Mouse (Mus musculus): ENCODE data around the gene Fkbp3.
"Not testable (repeated sequence)": the region's sequence is repeated elsewhere in the genome, so short reads cannot be mapped to it uniquely, and the experiment has no call there.

Fkbp3 gene

DNA sequence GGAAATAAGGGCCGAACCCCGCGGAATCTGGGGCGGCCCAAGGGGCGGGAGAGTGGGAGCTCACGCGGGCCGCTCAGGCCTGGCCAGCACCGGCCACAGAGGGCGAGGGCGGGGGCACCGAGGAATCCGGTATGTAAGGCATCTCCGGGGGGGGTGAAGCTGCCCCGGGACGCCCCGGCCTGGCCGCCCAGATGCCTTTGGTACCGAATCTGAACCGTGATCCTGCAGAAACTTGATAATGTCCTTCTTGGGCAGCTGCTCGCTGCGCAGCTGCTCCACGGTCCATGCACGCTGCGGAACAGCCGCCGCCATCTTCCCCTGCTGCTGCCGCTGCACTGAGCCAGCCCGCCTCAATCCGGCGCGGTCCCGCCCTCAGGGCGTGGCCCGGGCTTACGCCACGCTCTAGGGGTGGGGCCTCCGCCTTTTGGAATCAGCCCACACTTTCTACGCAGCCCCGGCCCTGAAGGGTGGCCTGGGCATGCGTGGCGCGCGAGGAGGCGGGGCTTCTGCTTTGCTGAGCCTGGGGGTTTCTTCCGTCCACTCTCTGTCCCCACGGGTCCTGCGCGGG is at the start of gene Fkbp3:
TSS of gene Fkbp3 (minus strand) at position 397 of the 568 bp plus-strand sequence.
- peak; percentile 100 for DNase-seq

GRCm38 (mm10) chr12:65119451-65119850 is 45.6 kb upstream of the Fkbp3 start:
- no peak for DNase-seq

- no peak for DNase-seq
Measured at GRCm38 (mm10) chr12:65118968-65119367, 45.2 kb upstream of the Fkbp3 start.

DNA sequence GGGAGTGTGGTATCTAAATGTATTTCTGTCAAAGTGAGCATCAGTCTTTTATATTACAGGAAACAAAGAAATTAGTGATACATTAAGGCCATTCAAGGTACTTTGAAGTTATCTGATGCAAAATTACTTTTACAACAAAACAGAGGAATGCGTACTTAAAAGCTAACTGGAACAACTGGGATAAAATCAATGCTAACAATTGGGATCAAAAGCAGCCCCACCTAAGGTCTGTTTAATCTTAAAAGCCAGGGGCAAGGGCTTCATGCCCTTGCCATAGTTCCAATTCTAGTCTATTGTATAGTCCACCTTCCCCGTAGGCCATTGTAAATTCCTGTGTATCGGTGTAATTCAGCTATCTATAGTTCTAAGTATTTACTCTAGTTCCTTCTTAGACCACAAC is 41.2 kb upstream of the Fkbp3 start:
- not testable (repeated sequence) for DNase-seq

DNA sequence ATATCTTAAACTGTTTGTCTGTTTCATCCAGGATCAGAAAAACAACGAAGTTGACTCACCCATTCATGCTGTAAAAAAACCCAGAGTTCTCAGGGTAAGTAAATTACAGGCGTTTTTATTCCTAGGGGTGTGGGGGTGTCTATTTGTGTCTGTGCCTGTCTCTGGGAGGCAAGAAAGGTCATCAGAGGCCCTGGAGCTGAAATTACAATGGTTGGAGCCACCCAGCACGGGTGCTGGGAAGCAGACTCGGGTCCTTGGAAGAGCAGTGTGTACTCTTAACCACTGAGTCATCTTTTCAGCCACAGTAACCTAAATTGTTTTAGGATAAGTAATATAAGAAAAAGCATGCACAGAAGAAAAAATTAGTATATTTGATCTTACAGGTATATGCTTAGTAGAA is 40.1 kb upstream of the Fkbp3 start:
- no peak for DNase-seq

GRCm38 (mm10) chr12:65112811-65113210 is 39.0 kb upstream of the Fkbp3 start:
- no peak for DNase-seq

DNA sequence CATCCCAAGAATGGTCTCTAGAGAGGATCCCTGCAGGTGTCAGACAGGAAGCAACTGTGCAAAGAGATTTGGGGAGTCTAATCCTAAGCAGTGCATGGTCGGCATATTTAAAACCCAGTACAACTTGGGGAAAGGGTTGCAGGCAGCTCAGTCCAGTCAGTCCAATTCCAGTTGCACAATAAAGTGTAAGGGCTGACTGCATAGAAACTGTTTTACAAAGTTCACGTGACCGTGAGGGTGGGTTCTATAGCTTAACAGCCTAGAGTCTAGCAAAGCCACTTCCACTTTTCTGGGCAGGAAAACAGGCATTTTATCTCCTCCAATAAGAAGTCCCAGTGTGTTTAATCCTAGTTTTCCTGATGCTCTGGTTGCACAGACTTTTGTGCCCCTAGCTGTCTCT is 37.7 kb upstream of the Fkbp3 start:
- DNase-seq: no peak

DNA sequence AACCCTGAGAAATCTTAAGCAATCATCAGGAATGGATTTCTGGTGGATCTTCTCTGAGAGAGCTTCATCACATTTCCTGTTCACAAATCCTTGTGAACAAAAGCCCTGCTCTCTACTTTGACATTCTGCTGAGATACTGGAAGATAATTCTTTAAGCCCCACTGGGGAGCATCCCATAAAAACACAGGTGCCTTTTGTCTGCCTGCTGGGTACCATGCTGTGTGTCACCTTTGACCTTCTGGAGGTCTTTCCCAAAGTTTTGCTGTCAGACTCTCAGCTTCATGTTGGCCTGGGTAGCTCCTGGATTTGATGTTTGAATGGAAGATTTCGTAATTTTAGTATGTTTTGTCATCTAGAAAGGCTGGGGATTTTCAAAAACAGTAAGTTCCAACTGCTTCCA is 34.9 kb upstream of the Fkbp3 start:
- no peak for DNase-seq

DNA sequence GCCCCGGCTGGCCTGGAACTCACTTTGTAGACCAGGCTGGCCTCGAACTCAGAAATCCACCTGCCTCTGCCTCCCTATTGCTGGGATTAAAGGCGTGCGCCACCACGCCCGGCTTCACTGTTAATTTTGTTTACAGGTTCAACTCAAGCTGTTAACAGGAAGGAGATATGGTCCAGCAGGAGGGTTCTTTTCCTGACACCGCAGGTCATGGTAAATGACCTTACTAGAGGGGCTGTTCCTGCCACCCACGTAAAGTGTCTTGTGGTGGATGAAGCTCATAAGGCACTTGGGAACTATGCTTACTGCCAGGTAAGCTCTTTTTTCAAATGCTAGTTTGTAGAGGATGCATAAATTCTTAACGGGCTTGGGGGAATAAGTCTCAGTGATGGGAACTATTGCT is 3.1 kb upstream of the Fkbp3 start:
- peak; percentile 76 for DNase-seq

DNA sequence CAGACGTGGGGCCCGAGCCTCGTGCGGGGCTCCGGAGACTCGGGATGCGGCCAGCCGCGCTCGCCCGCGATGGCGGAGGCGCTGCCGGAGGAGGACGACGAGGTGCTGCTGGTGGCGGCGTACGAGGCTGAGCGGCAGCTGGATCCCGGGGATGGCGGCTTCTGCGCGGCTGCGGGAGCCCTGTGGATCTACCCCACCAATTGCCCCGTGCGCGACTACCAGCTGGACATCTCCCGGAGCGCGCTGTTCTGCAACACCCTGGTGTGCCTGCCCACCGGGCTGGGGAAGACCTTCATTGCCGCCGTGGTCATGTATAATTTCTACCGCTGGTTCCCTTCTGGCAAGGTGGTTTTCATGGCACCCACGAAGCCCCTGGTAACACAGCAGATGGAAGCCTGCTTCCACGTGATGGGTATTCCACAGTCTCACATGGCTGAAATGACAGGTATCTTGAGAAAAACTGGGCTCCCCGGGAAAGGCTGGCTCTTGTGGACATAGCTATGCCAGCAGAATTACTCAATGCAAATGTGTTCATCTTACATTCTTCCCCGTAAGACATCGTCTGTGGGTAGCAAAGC is 2.0 kb upstream of the Fkbp3 start:
- no peak for DNase-seq

DNA sequence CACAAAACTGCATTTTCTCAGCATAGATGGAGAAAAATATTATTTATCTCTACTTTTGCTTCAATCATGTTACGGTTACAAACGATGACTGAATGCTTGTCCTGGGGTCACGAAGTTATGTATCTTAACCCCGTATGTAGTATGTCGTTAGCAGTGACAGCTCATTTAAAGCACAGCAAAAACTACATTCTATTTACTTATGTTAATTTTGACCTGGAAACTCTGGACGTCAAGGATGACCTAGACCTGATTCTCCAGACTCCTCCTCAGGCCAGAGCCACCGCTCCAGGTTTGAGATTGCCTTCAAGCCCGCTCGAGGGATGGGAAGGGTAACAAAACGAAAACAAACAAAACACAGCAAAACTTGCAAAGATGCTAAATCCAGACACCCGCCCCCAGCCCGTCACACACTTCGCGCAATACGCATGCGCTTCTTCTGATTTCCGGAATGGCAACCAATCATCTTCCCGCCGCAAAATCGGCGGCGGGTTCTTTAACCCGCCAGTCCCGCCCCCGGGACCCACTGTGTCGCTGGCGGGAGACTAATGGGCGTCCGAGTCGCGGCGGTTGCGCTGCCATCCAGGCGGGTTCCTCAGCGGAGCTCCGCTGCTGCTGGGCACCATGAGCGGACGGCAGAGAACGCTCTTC is 1.4 kb upstream of the Fkbp3 start, which contains the start of gene Fancm:
TSS of gene Fancm (plus strand) at position 519 of the 648 bp plus-strand sequence.
- peak; percentile 99 for DNase-seq

GRCm38 (mm10) chr12:65074651-65075050 is 844 bp upstream of the Fkbp3 start:
- peak; percentile 81 for DNase-seq

- no peak for DNase-seq
Measured at GRCm38 (mm10) chr12:65072911-65073610, 746 bp downstream of the Fkbp3 start.

GRCm38 (mm10) chr12:65068409-65068808 is 5.4 kb downstream of the Fkbp3 start:
- DNase-seq: peak; percentile 71

- DNase-seq: peak; percentile 68
Measured at GRCm38 (mm10) chr12:65066234-65066633, 7.6 kb downstream of the Fkbp3 start.

- peak; percentile 41 for DNase-seq
Measured at GRCm38 (mm10) chr12:65065241-65065640, 8.6 kb downstream of the Fkbp3 start.

- no peak for DNase-seq
Measured at GRCm38 (mm10) chr12:65061082-65061481, 12.7 kb downstream of the Fkbp3 start.

DNA sequence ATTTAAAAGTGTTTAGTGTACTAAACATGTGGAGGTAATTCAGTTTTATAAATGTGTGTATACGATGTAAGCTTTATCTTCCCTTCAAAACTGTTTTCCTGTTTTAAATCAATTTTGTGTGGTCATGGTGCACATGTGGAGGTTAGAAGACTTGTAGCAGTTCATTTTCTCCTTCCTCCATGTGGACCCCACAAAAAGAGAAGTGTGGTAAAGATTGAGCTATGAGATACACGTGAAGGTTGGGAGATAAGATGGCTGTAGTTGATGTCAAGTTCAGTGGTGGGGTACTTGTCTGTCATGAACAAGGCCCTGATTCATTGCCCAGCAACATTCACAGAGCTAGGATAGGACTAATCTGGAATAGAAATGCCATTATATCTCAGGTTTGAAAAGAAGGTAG is 15.6 kb downstream of the Fkbp3 start:
- no peak for DNase-seq

DNA sequence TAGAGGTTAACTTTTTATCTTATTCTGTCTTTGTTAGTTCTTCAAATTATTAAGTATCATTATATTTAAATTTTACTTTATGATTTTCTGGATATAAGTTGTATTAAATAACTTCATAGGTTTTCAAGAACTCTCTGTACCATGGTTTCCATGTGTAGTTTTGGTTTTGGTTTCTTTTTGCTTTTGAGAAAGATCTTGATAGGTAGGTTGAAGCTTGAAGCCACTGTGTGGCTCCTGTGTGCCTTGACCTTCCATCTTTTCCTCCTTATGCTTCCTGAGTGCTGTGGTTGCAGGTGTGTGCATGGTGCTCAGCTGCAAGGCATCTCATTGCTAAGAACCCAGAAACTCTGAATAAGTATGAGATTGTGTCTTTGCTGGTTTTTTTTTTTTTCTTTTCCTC is 25.0 kb downstream of the Fkbp3 start:
- DNase-seq: no peak

DNA sequence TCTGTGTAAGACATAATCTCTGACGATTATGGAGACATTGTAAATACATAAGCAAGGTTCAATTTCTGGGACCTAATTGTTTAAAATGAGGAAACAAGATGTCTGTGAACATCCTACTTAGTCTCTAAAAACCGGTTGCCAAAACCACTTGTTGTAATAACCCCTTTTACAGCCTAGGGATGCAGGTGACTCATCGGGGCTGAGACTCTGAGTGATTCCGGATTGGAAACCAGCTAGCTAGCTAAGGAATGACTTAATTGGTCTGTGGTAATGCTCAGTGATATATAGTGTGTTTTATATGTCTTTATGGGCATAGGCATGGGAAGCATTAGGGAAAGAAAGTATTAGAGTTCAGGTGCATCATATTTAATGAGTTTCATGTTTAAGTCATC is 36.3 kb downstream of the Fkbp3 start:
- no peak for DNase-seq

GRCm38 (mm10) chr12:65036892-65037545 is 36.8 kb downstream of the Fkbp3 start:
- DNase-seq: no peak

DNA sequence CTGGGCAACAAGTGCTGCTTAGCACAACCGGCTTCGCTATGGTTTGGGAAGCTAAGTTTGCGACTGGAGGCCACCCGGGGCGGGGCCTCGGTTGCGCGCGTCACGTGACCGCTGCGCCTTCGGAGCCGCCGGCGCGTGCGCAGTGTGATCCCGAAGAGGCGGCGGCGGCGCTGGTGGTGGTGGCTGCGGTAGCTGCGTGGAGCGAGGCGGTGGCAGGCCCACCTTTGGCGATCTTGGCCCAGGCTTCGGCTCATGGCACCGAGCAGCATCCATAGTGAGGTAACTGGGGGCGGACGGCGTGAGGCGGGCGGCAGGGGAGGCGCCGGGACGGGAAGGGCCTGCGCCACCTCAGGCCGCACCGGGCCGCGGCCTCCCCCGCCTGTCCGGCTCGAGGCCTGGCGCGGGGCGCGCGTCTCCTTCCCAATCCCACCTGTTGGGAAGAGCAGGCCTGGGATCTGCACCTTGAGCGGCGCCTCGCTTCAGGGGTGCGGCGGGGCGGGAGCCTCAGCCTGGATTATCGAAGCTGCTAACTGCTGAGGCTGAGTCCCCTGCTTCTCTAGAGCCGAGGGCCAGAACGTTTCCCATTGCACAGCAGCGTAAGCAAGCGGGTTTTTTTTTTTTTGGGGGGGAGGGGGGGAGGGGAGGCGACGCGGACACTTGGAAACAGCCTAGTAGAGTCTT is 37.5 kb downstream of the Fkbp3 start, which contains the start of gene Prpf39:
TSS of gene Prpf39 (plus strand) at position 144 of the 681 bp plus-strand sequence.
- peak; percentile 99 for DNase-seq

DNA sequence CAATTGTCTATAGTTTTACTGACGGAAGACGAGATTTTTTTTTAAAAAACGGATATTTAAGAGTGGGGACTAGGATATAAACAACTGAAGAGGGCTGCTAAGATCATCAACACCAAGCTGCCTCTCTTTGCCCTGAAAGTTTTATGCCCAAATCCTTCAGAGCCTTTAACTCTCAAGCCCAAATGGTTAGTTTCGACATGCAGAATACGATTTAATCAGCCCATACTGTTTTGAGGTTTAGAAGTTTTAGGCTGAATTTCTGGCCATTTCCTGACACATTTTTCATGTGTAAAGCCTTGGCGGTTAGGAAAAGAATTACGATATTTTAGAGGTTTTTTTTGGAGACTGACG is 38.0 kb downstream of the Fkbp3 start:
- no peak for DNase-seq

Data from heart, adult 11 months (tissue).